Mouse (Mus musculus) heart, postnatal 25 days (tissue): ENCODE data around the gene Fktn. TPM values are rescaled to one million over a fixed set of nuclear protein-coding genes. Genes with fewer than 3 reads are reported as not detected.
"Not testable (repeated sequence)": the region's sequence is repeated elsewhere in the genome, so short reads cannot be mapped to it uniquely, and the experiment has no call there.

ENCODE experiments used
- DNase-seq: peaks from one replicate; pipeline ENCODE4 v3.0.0; 2022; ENCODE audit warnings: low spot score
- intact Hi-C: fragments of 180-260 bp; cut with DNase I; formaldehyde crosslinking; loops from one replicate; pipeline ENCODE4 v1.15.1; 2025
- total RNA-seq, 2 experiments: library from RNA; stranded (reverse); gene quantifications; 2 replicates each; pipeline ENCODE4 v1.2.3; 2021

Fktn gene
- 10 to 100 TPM; 15.7 to 17.4 TPM for total RNA-seq

DNA sequence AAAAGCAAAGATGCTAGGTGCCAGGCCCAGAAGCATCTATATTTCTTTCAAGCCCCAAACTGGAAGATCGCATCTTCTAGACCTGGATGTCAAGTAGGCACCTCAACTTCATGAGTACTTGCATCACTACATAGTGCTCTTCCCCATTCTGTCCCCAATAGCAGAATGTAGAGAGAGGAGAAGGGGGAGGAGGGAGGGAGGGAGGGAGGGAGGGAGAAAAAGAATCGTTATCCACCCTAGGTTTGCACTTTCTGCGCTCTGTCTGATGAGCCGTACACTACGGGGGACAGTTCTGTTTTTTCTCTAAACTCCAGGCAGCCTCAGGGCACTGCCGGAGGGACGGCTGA, at the start of gene Fktn:
TSS of gene Fktn (plus strand) at position 295 of the 347 bp plus-strand sequence.
- intact Hi-C loops: loop anchor here (5.0 kb wide), 1 partner anchor 111 kb away; no protein-coding TSS in a partner anchor
- no peak for DNase-seq

DNA sequence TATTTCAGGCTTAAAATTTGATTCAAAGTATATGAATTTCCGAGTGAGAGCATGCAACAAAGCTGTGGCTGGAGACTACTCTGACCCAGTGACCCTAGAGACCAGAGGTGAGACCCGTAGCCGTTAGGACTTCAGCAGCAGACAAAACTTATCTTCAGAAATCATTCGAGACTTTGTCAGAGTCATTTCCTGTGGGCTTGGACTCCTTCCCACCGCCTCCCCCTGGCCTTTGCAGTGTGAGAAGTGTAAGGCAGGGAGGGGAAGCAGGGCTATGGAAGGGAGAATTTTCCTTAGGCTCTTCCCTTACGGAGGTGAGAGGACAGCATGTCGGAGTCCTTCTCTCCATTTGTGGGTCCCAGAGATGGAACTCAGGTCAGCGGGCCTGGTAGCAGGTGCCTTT, 31.7 kb upstream of the Fktn start:
- no peak for DNase-seq
- intact Hi-C loops: no loop called here

DNA sequence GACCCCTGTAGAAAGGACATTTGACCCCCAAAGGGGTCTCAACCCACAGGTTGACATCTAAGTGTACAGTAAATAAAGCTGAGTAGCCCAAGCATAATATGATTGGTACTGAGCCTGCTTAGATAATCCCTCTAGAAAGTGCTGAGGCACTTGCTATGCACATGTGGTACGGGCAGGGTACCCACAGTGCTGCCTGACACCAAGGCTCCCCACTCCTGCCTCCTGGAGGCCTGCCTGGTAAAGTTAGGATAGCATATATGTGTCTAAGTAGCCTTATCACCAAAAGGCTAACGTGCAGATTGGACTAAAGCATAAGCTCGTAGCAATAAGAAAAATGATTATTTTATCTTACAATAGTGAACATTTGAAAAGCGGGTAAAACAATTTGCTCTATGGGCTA, 24.8 kb upstream of the Fktn start:
- intact Hi-C loops: no loop called here

DNA sequence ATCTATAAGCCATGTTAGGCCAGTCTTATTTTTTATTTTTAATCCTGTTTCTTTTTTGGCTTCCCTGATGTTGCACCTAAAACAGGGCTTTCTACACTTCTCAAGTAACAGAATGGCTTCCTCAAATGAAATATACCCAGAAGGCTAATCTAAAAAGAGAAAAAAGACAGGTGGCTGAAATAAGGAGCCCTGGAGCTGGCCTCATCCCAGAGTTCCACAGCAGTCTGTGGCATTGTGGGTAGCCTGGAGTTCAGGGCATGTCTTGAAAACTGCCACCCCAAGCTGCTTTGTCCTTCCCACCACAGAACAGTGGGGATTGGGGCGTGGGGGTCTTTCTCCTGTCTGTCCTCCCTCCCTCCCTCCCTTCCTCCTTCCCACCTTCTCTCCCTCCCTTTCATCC, 22.4 kb upstream of the Fktn start:
- DNase-seq: no peak
- intact Hi-C loops: no loop called here

More for the DNA sequence above, 24.8 kb upstream of the Fktn start:
- DNase-seq: no peak

DNA sequence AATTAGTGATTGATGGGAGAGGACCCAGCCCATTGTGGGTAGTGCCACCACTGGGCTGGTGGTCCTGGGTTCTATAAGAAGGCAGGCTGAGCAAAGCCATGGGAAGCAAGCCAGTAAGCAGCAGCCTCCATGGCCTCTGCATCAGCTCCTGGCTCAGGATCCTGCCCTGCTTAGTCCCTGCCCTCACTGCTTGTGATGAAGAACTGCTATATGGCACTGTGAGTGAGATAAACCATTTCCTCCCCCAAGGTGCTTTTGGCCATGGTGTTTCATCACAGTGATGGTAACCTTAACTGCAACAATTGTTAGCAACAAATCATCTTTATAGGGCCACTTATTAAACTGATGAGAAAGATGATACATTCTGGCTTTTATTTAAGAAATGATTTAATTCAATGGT, 4.6 kb upstream of the Fktn start:
- intact Hi-C loops, DNase-seq: not testable (repeated sequence)

DNA sequence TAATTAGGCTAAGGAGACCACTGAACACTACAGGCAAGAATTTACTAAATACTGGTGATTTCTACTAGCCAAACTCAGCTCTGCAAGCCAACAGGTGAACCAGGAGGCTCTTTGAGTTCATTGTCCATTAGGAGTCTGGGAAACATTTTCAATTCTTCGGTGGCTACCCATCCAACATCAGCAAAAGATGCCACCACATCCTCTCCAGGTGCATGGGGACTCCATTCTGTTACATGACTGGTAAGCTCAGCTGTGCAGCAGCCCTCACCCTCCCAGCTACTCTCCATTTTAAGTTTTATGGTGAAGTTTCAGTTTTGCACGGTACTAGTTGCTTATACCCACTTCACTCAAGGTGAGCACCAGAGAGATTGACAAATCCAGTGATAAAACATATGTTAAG, 3.8 kb upstream of the Fktn start:
- intact Hi-C loops: loop anchor here (5.0 kb wide), 1 partner anchor 108 kb away; no protein-coding TSS in a partner anchor
- DNase-seq: no peak

GRCm38 (mm10) chr4:53710555-53711328, 3.1 kb upstream of the Fktn start:
- intact Hi-C loops: loop anchor here (5.0 kb wide), 1 partner anchor 108 kb away; no protein-coding TSS in a partner anchor
- no peak for DNase-seq

DNA sequence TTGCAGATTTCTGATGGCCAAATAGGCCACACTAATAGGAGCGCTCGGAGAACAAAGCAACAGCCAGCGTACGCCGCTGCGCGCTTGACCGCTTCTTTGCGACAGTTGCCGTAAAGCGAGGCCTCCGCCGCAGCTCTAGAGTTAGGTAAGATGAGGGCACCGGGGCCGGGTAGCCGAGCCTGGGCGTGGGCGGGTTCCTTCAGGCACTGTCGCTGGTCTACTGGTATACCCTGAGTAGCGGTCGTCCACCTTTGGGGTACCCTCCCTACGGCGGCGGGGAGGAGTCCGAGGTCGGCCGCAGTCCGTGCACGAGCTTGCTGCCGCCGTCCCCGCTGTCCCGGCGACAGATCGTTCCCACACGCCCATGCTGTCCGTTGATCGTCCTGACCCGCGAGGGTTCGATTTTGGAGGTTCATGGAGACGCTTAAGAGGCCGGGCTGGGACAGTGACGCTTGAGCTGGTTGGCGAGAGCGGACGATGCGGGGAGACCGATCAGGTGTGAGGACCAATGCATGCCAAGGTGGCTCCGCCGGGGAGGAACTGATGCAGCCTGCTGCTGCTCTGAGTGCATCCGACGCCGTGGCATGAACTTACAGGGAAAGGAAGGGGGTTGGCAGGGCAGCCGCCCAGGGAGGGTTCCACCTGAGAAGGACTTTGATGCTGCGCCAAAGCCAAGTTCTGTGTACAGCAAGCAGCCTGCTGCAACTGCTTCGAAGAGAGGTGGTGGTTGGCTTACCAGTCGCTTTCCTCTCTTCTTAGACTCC, 435 bp downstream of the Fktn start:
- intact Hi-C loops: loop anchor here (5.0 kb wide), 1 partner anchor 112 kb away; no protein-coding TSS in a partner anchor
- DNase-seq: peak; percentile 72

GRCm38 (mm10) chr4:53715977-53716376, 2.2 kb downstream of the Fktn start:
- no peak for DNase-seq
- intact Hi-C loops: no loop called here

- intact Hi-C loops: no loop called here
- no peak for DNase-seq
Observed at GRCm38 (mm10) chr4:53717546-53717945, 3.7 kb downstream of the Fktn start.

DNA sequence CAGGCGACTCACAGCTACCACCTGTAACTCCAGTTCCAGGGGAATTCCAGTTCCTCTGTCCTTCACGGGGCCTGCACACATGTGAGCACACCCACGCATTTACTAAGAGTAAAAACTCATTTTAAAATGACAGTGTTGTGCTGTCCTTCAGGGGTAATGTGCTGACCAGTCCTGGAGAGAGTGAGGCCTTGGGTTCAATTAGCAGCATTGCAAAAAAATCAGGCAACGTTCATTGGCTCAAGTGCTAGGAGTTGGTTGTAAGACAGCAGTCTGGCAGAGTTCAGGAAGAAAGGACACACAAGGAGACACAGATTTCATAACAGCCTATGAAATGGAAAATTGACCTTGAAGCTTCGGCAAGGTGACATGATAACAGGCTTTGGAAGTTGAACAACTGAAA, 4.5 kb downstream of the Fktn start:
- no peak for DNase-seq
- intact Hi-C loops: no loop called here

DNA sequence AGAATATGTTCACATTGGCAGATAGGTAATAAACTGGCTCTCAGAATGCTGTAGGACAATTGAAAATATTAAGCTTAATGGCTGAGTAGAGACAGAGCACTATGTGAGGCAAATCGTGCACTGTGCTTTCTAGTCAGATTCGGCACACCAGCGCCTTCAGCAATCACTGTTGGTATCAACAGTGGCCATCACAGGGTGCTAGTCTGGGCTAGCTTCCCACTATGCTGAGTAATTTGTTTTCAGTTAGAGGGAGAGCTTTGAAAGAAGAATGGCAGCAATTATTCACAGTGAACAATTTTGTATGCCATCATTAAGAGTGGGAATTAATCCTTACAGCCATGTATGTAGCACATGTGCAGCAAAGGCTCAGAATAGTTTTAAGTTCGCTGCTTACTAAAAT, 8.7 kb downstream of the Fktn start:
- DNase-seq: no peak
- intact Hi-C loops: no loop called here

DNA sequence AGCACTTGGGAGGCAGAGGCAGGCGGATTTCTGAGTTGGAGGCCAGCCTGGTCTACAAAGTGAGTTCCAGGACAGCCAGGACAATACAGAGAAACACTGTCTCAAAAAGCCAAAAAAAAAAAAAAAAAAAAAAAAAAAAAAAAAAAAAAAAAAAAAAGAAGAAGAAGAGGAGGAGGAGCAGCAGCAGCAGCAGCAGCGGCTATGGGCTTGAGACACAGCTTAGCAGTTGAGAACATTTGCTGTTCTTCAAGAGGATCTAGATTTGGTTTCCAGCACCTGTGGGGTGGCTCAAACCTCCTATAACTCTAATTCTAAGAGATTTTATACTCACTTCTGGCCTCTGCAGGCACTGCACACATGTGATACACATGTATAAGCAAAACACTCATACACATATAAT, 12.3 kb downstream of the Fktn start:
- DNase-seq, intact Hi-C loops: not testable (repeated sequence)

- intact Hi-C loops: no loop called here
- no peak for DNase-seq
Observed at GRCm38 (mm10) chr4:53728121-53728520, 14.3 kb downstream of the Fktn start.

DNA sequence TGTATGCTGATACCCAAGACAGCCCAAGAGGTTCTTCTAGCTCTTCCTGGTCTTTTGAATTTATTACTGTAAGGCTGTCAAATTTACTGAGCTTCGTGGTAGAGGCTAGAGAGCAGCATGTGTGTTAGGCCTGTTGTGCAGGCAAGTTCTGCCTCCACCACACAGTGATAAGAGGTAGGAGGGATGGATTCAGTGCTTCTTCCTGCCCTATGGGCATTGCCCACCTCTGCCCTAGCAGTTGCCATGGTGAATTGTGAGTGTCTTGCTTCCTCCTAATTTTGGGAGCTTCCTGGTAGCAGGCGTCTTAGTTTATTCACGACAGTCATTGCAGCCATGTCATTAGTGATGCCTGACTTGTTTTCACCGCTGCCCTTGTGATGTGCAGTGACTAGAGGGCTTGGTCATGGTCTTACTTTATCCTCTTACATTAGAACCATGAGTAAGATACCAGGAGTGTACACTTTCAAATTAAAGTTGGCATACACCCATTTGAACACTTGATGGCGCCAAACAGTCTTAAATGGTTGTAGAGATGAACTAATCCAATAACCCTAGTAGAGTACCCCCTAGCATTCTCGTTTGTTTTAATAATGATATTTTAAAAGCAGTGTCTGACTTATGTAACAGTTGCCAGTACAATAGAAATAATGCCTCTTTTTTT, 25.3 kb downstream of the Fktn start:
- intact Hi-C loops: loop anchor here (1.0 kb wide), 1 partner anchor 180 kb away; no protein-coding TSS in a partner anchor
- DNase-seq: no peak

GRCm38 (mm10) chr4:53749831-53750230, 36.0 kb downstream of the Fktn start:
- no peak for DNase-seq
- intact Hi-C loops: no loop called here

- DNase-seq: no peak
- intact Hi-C loops: no loop called here
Observed at GRCm38 (mm10) chr4:53750391-53751120, 36.8 kb downstream of the Fktn start.

- intact Hi-C loops: no loop called here
- no peak for DNase-seq
Observed at GRCm38 (mm10) chr4:53757030-53757429, 43.2 kb downstream of the Fktn start.

DNA sequence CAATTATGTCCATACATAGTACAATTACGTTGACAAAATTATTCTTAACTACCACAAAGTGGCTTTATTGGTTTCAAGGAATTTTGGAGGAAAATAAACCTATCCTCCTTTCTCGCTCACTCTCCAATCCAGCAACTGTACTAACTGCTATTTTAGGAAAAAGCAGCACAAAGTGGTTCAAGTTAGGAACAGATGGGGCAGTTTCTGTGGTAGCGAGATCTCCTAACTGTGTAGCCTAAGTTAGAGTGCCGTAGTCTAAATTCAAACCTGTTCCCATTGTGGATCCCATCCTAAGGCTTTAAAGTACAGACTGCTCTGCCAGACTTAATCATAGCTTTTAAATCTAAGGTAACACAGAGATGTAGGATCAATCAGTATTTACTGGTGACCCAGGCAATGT, 45.0 kb downstream of the Fktn start:
- intact Hi-C loops: no loop called here
- DNase-seq: no peak

DNA sequence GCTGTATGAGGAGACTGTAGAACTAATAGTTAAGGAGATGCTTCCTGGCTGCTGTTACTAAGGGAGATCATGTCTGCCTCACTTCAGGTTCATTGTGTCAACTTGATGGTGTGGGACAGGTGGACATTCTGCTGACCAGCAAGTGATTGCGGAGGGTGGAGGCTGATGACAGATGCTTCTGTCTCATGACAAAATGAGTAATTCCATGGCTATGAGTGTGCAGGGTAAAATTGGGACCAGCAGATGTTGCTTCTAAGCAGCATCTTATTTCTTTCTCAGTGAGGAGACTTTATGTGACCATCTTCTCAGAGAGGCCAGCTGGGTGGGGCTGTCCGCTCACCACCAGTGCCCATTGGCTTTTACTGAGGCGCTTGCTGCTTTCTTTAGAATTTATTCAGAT, 45.9 kb downstream of the Fktn start:
- intact Hi-C loops: no loop called here
- DNase-seq: no peak
